Mouse (Mus musculus) ovary, postnatal 10 days (tissue): ENCODE results near the gene Zfp609.

Source experiments
- DNase-seq: peaks from one replicate; pipeline ENCODE4 v3.0.0; 2022; ENCODE audit warnings: low spot score

Zfp609 gene

DNA sequence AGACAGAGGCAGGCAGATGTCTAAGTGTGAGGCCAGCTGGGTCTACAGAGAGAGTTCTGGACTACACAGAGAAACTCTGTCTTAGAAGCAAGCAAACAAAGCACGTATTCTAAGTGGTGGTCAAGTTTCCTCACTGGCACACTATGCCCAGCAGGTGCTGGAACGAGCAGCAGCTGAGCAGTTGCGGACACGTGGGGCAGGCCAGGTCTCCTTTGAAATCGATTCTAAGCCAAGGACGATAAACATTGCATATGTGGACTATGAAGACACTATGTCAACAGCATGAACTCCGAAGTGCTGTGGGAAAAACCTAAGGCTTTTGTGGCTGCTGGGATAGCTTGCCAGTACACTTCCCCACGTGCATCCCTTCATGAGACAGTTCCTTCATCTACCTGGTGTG is 67.4 kb downstream of the Zfp609 start:
- no peak for DNase-seq

- no peak for DNase-seq
These were observed 68.1 kb downstream of the Zfp609 start for GRCm38 (mm10) chr9:65759256-65759655.

DNA sequence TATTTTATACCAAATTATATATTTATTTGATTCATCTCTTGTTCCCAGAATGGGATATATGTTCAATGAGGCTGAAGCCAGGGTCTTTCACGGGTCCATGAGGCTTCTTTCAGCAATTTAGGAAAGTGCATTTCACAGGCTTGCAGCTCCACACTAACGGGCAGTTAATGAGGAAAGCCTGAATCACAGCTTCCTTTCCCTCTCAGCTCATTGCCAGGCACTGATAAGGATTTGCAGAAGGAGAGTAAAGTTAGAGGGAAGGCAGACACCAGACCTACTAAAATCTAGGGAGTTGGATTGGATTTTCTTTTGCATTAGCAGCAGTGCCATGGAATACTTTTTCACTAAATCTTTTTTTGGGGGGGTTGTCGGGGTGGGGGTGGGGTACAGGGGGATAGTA is 69.5 kb downstream of the Zfp609 start:
- DNase-seq = no peak

DNA sequence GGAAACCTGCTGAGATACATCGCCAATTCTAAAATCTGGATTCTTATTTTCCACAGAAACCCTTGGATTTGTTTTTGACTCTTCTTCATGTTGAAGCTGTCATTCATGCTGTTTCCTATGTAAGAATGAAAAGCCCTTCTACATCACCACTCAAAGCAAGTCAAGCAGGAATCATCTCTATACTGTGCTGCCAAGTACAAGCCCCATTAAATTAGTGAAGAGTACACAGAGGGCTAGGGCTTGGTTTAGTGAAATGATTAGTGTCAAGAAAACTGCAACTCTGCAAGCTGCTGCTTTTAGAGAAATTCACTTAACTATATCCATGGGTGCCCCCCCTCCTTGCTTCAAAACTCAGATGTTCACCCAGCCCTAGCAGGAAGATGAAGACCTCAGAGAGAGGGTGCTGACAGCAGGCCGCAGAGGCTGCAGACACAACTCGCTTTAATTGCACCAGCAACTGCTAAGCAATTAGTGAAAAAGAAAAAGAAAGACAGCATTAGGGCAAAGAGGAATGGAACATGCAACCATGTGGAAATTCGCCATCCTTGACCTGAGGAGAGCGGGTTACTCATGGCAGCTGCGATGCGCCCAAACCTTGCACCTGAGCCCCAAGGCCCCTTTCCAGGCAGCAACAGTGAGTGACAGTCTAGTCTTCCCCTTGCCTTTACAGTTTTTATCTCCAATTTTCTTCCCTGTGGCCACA is 71.5 kb downstream of the Zfp609 start:
- no peak for DNase-seq

GRCm38 (mm10) chr9:65755164-65755563 is 72.2 kb downstream of the Zfp609 start:
- no peak for DNase-seq

- DNase-seq = no peak
These were observed 74.7 kb downstream of the Zfp609 start for GRCm38 (mm10) chr9:65752632-65753031.

GRCm38 (mm10) chr9:65751906-65752305 is 75.5 kb downstream of the Zfp609 start:
- no peak for DNase-seq

DNA sequence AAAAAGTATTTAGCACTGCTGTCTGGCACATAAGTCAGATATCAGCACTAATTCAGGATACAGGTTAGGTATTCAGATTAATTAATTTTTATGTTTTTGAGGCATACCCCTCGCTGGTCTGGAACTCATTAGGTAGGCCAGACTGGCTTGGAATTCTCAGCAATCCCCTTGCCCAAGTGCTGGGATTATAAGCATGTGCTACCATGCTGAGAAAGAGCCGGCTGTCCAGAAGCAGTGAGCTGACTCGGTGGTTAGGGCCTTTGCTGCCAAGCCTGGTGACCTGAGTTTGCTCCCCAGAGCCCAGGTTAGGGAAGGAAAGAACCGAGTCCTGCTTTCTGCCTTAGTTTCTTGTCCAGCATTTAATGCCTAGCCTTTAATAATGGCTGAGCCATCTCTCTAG is 79.3 kb downstream of the Zfp609 start:
- no peak for DNase-seq

DNA sequence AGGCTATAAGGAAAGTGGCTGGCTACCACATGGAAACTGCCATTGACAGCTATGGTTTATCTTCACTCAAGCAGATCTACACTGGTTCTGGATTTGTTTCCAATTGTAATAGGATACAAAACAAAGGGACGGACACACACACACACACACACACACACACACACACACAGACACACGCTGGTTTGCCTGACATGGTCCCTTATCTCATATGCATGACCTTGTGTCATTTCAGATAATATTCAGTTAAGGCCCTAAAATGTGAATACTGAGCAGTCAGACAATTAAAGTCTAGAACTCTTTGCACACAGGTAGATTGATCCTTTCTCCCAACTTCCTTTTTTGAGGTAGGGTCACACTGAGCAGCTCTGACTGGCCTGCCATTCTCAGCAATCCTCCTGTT is 80.9 kb downstream of the Zfp609 start:
- DNase-seq = no peak

DNA sequence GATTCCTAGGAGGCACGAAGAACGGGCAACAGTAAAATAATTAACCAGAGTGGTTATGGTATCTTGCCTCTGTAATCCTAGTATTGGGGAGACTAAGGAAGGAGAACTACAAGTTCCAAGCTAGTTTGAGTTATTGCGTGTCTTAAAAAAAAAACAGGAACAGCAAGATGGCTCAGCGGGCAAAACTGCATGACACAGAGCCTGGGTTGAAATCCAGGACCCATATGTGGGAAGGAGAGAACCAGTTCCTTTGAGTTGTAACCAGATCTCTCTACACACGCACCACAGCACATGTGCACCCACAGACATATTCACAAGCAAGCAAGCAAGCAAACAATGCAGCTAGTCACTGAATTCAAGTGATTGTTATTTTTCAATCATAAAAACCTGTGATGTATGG is 81.9 kb downstream of the Zfp609 start:
- DNase-seq = no peak

GRCm38 (mm10) chr9:65744171-65745082 is 82.9 kb downstream of the Zfp609 start:
- no peak for DNase-seq

- no peak for DNase-seq
These were observed 83.6 kb downstream of the Zfp609 start for GRCm38 (mm10) chr9:65743809-65744170.

GRCm38 (mm10) chr9:65743322-65743721 is 84.0 kb downstream of the Zfp609 start:
- DNase-seq = no peak

DNA sequence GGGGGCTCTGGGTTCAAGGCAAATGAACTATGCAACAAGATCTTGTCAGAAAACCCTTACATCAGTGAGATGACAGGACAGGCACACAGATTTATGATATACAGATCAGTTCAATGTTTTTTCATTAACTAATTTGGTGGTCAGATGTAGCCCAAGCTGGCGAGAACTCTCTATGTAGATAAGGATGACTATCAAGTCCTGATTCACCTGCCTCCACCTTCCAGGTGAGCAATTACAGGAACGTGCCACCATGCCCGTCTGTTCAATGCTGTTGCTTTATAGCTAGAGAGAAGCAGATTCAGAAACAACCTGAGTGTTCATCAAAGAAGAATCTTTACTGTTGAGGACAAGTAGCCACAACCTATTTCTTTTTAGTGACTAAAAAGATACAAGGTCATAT is 84.6 kb downstream of the Zfp609 start:
- no peak for DNase-seq

DNA sequence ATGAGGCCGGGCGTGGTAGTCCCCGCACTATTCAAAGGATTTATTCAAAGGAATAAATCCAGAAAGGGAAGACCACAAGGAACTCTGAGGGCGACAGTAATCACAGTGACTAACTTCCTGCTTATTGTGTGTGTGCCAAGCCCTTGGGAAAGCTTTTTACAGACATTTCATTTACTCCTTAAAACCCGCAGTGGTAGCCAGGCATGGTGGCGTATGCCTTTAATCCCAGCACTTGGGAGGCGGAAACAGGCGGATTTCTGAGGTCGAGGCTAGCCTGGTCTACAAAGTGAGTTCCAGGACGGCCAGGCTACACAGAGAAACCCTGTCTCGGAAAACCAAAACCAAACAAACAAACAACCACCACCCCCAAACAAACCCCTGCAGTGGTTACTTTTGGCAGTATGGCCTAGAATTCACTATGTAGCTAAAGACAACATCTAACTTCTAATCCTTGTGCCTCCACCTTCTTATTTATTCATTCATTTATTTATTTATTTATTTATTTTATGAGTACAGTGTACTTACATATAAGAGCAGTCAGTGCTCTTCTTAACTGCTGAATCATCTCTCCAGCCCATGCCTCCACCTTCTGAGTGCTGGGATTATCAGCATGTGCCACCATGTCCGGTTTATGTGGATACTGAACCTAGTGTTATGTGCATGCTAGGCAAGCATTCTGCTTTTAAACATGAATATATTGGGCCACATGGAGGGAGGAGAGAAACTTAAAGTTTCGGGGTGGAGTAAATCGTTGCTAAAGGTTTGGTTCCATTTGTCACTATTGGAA is 86.1 kb downstream of the Zfp609 start:
- no peak for DNase-seq

DNA sequence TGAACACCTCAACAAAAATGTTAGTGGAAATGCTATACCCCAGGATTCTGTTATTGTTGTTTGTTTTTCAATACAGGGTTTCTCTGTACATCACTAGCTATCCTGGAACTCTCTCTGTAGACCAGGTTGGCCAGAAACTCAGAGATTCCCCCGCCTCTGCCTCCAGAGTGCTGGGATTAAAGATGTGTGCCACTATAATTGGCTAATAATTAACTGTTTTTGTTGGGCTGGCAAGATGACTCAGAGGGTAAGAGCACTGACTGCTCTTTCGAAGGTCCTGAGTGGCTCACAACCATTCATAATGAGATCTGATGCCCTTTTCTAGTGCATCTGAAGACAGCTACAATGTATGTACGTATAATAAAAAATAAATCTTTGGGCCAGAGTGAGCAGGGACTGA is 92.4 kb downstream of the Zfp609 start:
- no peak for DNase-seq

- no peak for DNase-seq
These were observed 98.8 kb downstream of the Zfp609 start for GRCm38 (mm10) chr9:65728588-65728987.

- no peak for DNase-seq
These were observed 99.9 kb downstream of the Zfp609 start for GRCm38 (mm10) chr9:65727491-65727890.

- no peak for DNase-seq
These were observed 100.9 kb downstream of the Zfp609 start for GRCm38 (mm10) chr9:65726431-65726830.

DNA sequence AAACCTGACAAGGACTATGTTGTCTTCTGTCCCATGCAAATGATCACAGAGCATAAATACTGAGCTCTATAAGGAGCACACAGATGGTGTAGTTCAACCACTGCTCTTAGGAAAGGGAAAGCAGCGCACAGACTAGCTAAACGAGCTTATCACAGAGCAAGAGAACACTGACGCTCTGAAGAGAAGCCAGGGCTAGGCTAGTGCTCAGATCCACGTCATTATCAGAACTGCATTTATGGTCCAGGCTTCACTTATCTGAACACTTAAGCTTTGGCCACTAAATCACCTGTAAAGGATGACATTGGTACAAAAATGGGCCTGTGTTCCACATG is 102.1 kb downstream of the Zfp609 start:
- DNase-seq = no peak

- no peak for DNase-seq
These were observed 102.7 kb downstream of the Zfp609 start for GRCm38 (mm10) chr9:65724471-65725290.

DNA sequence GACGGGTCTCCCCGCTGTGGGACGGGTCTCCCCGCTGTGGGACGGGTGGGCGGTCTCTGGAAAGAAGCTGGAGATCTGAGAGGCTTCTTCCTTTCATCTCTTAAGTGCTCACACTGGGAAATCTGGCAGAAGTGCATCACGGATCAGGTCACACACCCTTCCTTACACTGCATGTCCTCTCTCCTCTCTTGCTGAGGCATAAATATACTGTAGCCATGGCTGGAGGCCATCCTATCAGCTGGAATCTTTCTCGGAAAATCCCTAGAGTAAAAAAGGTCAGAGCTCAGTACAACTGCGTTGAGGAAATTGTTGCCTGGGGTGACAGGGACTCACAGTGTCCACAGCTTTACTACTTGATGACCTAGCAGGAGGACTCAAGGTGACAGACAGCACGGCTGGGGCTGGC is 106.2 kb downstream of the Zfp609 start:
- no peak for DNase-seq
